Mouse (Mus musculus): ENCODE measurements around the gene Emcn.

GRCm38 (mm10) chr3:137465953-137466352, 125.1 kb downstream of the Emcn start:
- TF ChIP-seq GATA1 (IDR thresholded peaks at IDR 0.05; ENCODE audit: low read length) (no peak), TAL1 (IDR thresholded peaks at IDR 0.05; ENCODE audit: low read length) (no peak)
